Mouse (Mus musculus) megakaryocyte-erythroid progenitor cell, adult 5 weeks (primary cell): ENCODE measurements around the gene Rpsa. TPM values are rescaled to one million over a fixed set of nuclear protein-coding genes. Genes with fewer than 3 reads are reported as not detected.

Experiments used
- polyA plus RNA-seq: library from polyadenylated mRNA; stranded (reverse); fragments of >175 nt; gene quantifications from 2 replicates; pipeline ENCODE4 v1.2.3, GENCODE M21; 2012

The Rpsa gene
- 9,060 and 9,210 TPM in 2 replicates for polyA plus RNA-seq

GRCm38 (mm10) chr9:120127538-120128251, at the start of gene Rpsa:
Rpsa (plus strand) TSS chr9:120127689.

GRCm38 (mm10) chr9:120091696-120092238, 35.7 kb upstream of the Rpsa start, which contains the start of gene Ccr8:
Ccr8 (plus strand) TSS chr9:120092114.

GRCm38 (mm10) chr9:120110211-120111018, 17.1 kb upstream of the Rpsa start, which contains the start of gene Slc25a38:
Slc25a38 (plus strand) TSS chr9:120110374.

GRCm38 (mm10) chr9:120149222-120149828, 21.8 kb downstream of the Rpsa start, which contains the start of gene Mobp:
Mobp (plus strand) TSS chr9:120149707.

Other genes with a start within 250 kb of the Rpsa start
- 16.2 and 17.0 TPM in 2 replicates for gene Wdr48, start 232.8 kb upstream of the Rpsa start, polyA plus RNA-seq
- gene Gorasp1, start 190.1 kb upstream of the Rpsa start, polyA plus RNA-seq = 19.8 and 27.4 TPM in 2 replicates
- 2.6 and 3.3 TPM in 2 replicates for gene Ttc21a, start 190.1 kb upstream of the Rpsa start, polyA plus RNA-seq
- 286 and 324 TPM in 2 replicates for gene Csrnp1, start 143.0 kb upstream of the Rpsa start, polyA plus RNA-seq
- gene Xirp1, start 104.1 kb upstream of the Rpsa start, polyA plus RNA-seq = not detected in 2 replicates
- 0.60 and 1.2 TPM in 2 replicates for gene Cx3cr1, start 57.8 kb upstream of the Rpsa start, polyA plus RNA-seq
- gene Ccr8, start 35.6 kb upstream of the Rpsa start, polyA plus RNA-seq = not detected in 2 replicates
- 44.5 and 58.9 TPM in 2 replicates for gene Slc25a38, start 17.3 kb upstream of the Rpsa start, polyA plus RNA-seq
- not detected in 2 replicates for gene Mobp, start 22.0 kb downstream of the Rpsa start, polyA plus RNA-seq
- gene Myrip, start 173.8 kb downstream of the Rpsa start, polyA plus RNA-seq = 0.54 and 0.56 TPM in 2 replicates